Mouse (Mus musculus): ENCODE data around the gene Stil.
"Not testable (repeated sequence)": the region's sequence is repeated elsewhere in the genome, so short reads cannot be mapped to it uniquely, and the experiment has no call there.

Gene Stil

GRCm38 (mm10) chr4:114999773-115000428 is at the start of gene Stil:
Stil (plus strand) TSS chr4:115000159.
- peak; percentile 97 for DNase-seq

GRCm38 (mm10) chr4:114953172-114953571 is 46.8 kb upstream of the Stil start:
- no peak for DNase-seq

DNA sequence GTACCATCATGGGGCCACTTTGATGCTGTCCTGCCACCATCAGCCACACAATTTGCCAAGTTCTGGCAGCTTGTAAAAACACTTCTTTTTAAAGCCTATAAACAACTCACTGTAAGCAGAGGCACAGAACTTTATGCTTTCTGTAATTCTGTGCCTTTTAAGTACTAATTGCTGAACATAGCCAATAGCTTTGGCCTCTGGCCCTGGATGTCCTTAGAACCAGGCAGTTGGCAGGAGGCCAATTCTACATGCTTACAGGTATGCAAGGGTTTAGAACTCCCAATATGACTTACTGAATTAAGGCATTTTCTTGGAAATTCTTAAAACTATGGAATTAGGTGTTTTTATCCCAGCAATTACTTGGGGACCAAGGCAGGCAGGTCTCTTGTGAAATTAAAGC is 42.6 kb upstream of the Stil start:
- no peak for DNase-seq

GRCm38 (mm10) chr4:114958231-114958630 is 41.7 kb upstream of the Stil start:
- DNase-seq = peak; percentile 44

GRCm38 (mm10) chr4:114958786-114959185 is 41.2 kb upstream of the Stil start:
- no peak for DNase-seq

GRCm38 (mm10) chr4:114959533-114959932 is 40.4 kb upstream of the Stil start:
- DNase-seq = no peak

DNA sequence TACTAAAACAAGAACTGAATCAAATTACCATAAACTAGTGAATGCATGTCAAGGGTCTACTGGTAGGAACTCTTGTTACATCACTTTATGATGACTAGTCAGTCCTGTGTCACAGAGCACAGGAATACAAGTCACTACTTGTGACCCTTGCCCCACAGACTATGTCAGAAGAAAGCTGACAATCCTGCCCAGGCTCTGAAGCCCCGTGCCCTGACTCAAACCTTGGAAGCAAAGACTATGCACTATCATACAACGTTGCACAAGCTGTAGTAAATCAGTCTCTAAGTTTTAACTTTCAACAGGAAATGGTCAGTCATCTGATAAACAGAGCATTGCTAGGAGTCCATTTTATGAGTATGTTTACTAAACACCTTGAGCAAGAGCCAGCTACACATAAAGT is 39.1 kb upstream of the Stil start:
- not testable (repeated sequence) for DNase-seq

DNA sequence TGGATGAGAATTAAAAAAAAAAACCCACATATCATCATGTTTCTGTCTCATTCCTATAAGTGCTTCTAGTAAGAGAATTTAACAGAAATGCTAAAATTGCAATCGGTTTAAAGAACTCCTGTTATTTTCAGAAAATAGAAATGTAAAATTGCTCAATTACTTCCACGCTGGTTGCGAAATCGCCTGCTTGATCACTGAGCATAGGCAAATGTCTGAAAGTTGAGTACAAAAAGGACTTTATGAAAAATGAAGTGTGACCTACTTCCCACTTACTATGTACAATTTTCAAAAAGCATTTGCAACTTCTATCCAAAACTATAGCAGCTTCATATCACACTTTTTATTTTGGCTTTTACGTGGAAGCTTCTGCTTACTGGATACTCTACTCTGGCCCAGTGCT is 29.2 kb upstream of the Stil start:
- no peak for DNase-seq

- no peak for DNase-seq
Observed at GRCm38 (mm10) chr4:114973229-114973740, 26.7 kb upstream of the Stil start.

DNA sequence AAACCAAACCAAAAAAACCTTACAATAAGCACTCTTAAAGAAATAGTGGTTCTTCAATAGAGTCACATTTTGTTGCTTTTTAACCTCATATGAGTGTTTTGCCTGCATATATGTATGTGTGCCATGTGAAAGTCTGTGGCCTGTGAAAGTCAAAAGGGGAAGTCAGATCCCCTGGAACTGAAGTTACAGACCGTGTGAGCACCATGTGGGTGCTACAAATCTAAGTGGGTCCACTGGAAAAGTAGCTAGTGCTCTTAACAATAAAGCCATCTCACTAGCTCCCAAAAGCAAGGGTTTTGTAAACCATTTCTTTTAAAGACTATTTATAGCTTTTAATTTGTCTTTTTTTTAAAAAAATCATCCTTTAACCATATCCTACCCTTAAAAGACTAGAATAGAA is 17.3 kb upstream of the Stil start:
- no peak for DNase-seq

GRCm38 (mm10) chr4:114983020-114983419 is 16.9 kb upstream of the Stil start:
- DNase-seq = no peak

DNA sequence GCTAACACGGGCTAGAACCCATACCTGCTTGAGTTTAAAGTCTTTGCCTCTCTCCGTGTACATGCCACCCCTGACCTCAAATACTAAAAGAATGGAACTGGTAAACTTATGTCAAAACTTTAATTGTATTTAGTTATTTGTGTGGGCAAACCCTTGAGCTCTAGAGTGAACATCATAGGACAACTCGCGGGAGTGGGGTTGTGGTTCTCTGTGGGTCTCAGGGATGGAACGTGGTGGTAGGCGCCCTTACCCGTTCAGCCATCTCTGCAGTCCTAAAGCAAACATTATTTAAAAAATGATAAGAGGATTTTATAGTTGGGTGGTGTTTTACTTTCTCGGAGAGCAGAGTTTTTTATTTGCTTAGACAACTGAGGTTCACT is 13.8 kb upstream of the Stil start:
- no peak for DNase-seq

DNA sequence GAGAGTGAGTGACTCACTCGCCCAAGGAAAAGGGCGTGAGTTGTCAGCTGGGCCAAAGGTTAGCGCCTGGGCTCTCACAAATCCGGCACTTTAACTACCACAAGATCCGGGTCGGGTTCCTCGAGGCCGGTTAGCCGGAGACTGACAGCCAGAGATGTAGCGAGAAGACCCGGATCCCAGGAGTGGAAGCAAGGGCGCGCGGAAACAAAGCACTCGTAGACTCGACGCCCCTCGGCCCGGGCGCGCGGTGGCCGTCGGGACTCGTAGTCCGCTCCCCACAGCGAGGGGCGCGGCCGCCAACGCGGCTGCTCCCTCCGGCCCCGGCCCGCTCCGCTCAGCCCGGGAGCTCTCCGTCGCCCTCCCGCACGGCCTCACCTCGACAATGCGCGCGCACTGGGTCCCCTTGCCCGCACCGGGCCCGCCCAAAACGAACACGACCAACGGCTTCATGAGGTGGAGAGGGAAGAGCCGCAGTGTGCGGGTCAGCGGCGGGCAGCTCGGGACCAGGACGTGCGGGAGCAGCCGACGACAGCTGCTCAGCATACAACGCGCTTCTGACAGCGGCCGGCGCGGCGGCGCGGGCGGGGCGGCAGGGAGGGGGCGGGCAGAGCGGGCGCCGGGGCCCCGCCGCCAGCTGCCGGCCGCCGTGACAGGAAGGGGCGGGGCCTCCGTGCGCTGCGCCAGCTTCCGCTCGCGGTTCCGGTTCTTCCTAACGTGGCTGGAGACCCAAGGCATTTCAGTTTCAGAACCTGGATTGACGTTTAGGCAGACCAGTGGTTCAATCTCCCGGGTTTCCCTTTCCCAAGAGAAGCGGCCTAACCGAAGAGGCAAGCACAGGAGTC is 13.1 kb upstream of the Stil start, which contains the start of gene Cmpk1:
TSS of gene Cmpk1 (minus strand) at position 651 of the 842 bp plus-strand sequence.
- peak; percentile 84 for DNase-seq

GRCm38 (mm10) chr4:114994218-114994617 is 5.7 kb upstream of the Stil start:
- DNase-seq = no peak

DNA sequence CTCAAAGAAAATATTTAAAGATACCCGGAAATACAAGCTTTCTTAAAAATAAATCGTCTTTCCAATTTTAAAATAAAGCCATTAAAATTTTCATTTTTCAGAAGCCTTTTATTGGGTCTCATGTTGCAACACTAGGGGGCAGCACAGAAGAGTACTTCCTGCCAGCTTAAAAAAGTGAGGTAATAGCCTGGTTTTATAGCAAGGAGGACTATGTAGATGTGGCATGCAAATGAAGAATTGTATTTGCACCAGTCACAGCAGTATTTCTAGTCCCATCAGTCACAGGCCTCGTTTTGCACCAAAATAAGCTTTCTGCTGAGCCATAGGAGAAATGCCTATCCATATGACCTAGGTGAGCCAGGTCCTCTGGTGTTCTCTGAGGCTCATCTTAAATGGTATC is 2.9 kb upstream of the Stil start:
- DNase-seq = no peak

- no peak for DNase-seq
Observed at GRCm38 (mm10) chr4:114999445-114999772, 550 bp upstream of the Stil start.

GRCm38 (mm10) chr4:115000429-115000795 is 453 bp downstream of the Stil start:
- no peak for DNase-seq

DNA sequence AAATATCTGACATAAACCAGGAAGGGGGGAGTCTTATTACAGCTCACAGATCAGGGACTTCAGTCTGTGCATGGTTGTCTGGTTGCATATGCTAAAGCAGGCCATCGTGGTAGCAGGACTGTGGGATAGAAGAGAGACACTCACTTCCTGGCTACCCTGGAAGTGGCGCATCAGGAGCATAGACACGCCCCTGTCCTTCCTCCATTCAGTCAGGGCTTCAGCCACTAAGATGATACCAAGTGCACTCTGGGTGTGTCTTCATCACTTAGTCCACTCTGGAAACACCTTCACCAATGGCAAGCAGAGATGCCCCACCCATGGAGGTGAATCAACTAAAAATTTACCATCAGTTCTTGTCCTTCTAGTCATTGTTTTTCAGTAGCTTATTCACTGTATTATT is 14.3 kb downstream of the Stil start:
- DNase-seq = no peak

- no peak for DNase-seq
Observed at GRCm38 (mm10) chr4:115019997-115020396, 20.0 kb downstream of the Stil start.

GRCm38 (mm10) chr4:115035043-115035442 is 35.1 kb downstream of the Stil start:
- no peak for DNase-seq

- DNase-seq = no peak
Observed at GRCm38 (mm10) chr4:115038242-115038641, 38.3 kb downstream of the Stil start.

- DNase-seq = no peak
Observed at GRCm38 (mm10) chr4:115045621-115046020, 45.7 kb downstream of the Stil start.

DNA sequence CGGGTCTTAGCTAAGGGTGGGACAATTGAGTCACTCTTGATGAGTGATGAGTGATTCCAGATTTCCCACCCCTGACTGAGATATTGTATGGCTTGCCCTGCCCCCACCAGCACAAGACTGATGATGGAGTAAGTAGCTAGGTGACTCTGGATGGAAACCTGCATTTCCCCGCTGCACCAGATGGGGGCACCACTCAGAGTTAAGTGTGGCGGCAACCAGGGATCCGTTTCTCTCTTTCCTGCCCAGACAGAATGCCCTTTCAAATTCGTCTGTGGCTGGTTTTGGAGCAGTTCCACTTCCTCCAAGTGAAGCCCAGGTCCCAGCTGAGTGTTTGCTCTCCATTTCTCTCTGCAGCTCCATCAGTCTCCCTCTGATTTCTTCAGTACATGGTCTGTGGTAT is 47.8 kb downstream of the Stil start:
- DNase-seq = peak; percentile 60

GRCm38 (mm10) chr4:115048190-115048589 is 48.2 kb downstream of the Stil start:
- peak; percentile 48 for DNase-seq

All from layer of hippocampus, adult 9-11 months (tissue).